Mouse (Mus musculus) megakaryocyte-erythroid progenitor cell, adult 5-6 weeks (primary cell): ENCODE measurements around the gene Adam30. TPM values are rescaled to one million over a fixed set of nuclear protein-coding genes. Genes with fewer than 3 reads are reported as not detected.
"Not testable (repeated sequence)": the region's sequence is repeated elsewhere in the genome, so short reads cannot be mapped to it uniquely, and the experiment has no call there.

ENCODE experiments used
- ATAC-seq: replicated peaks from 2 replicates; pipeline ENCODE4 v1.8.0; 2016; ENCODE audit warnings: mild to moderate bottlenecking, inconsistent platforms; ENCODE audit not compliant: severe bottlenecking, poor library complexity, low FRiP score, low TSS enrichment
- total RNA-seq, 2 experiments: library from RNA; stranded (forward) in 1 of 2; stranded (reverse) in 1 of 2; fragments of 200-1000, 215-1000 nt in 1 of 2; fragments of >200 nt in 1 of 2; fragmentation: Nextera tagmentation in 1 of 2; gene quantifications; 2 replicates each; pipeline ENCODE4 v1.2.3; 2014 to 2017

Gene Adam30
- total RNA-seq (2014; fragmentation: Nextera tagmentation) (not detected in 2 replicates), total RNA-seq (2017) (0.09 and 0.50 TPM in 2 replicates)

GRCm38 (mm10) chr3:98160330-98160729, at the start of gene Adam30:
TSS of gene Adam30 (plus strand) at chr3:98160630.
- ATAC-seq, result no peak

GRCm38 (mm10) chr3:98118252-98118651, 42.2 kb upstream of the Adam30 start:
- no peak for ATAC-seq

GRCm38 (mm10) chr3:98119338-98119737, 41.1 kb upstream of the Adam30 start:
- ATAC-seq, result no peak

- no peak for ATAC-seq
These were observed 39.5 kb upstream of the Adam30 start for GRCm38 (mm10) chr3:98120884-98121283.

GRCm38 (mm10) chr3:98127775-98128174, 32.7 kb upstream of the Adam30 start:
- ATAC-seq, result no peak

GRCm38 (mm10) chr3:98128716-98129115, 31.7 kb upstream of the Adam30 start:
- no peak for ATAC-seq

GRCm38 (mm10) chr3:98132140-98132539, 28.3 kb upstream of the Adam30 start:
- not testable (repeated sequence) for ATAC-seq

GRCm38 (mm10) chr3:98132636-98133035, 27.8 kb upstream of the Adam30 start:
- no peak for ATAC-seq

GRCm38 (mm10) chr3:98141456-98141855, 19.0 kb upstream of the Adam30 start:
- no peak for ATAC-seq

GRCm38 (mm10) chr3:98142862-98143261, 17.6 kb upstream of the Adam30 start:
- ATAC-seq, result no peak

- 0 out of 2 replicates have a peak, but pooled peaks have one; percentile 24 for ATAC-seq
These were observed 15.2 kb upstream of the Adam30 start for GRCm38 (mm10) chr3:98145204-98145603.

- no peak for ATAC-seq
These were observed 13.7 kb upstream of the Adam30 start for GRCm38 (mm10) chr3:98146471-98147410.

GRCm38 (mm10) chr3:98147706-98148105, 12.7 kb upstream of the Adam30 start:
- no peak for ATAC-seq

GRCm38 (mm10) chr3:98149881-98150280, 10.5 kb upstream of the Adam30 start:
- ATAC-seq, result no peak

GRCm38 (mm10) chr3:98151016-98151415, 9.4 kb upstream of the Adam30 start:
- ATAC-seq, result no peak

GRCm38 (mm10) chr3:98153460-98153859, 7.0 kb upstream of the Adam30 start:
- no peak for ATAC-seq

GRCm38 (mm10) chr3:98156158-98156557, 4.3 kb upstream of the Adam30 start:
- ATAC-seq, result no peak

GRCm38 (mm10) chr3:98157073-98157472, 3.4 kb upstream of the Adam30 start:
- ATAC-seq, result no peak

GRCm38 (mm10) chr3:98157585-98157984, 2.8 kb upstream of the Adam30 start:
- ATAC-seq, result no peak

GRCm38 (mm10) chr3:98158646-98159045, 1.8 kb upstream of the Adam30 start:
- no peak for ATAC-seq

- ATAC-seq, result peak; percentile 60
These were observed 1.1 kb upstream of the Adam30 start for GRCm38 (mm10) chr3:98159289-98159688.
